Mouse (Mus musculus) gastrocnemius, postnatal 36 days (tissue): ENCODE measurements at regions not wholly inside any gene's neighbourhood (a gene's known extent, or its start where the extent isn't known, plus 50 kb on each side); places are given as distances from the start of the nearest gene placed in this dataset.

Experiments
- DNase-seq, 2 experiments: peaks; one replicate each; pipeline ENCODE4 v3.0.0; 2022
- intact Hi-C: fragments of 180-260 bp; cut with DNase I; formaldehyde crosslinking; loops from one replicate; pipeline ENCODE4 v1.15.1; 2025

GRCm38 (mm10) chr3:149042527-149042926 lies 52.2 kb upstream of the Adgrl2 start:
- DNase-seq = no peak
- intact Hi-C loops = no loop called here

- no peak for DNase-seq
- intact Hi-C loops = no loop called here
Measured at GRCm38 (mm10) chr3:149041188-149041587, 50.8 kb upstream of the Adgrl2 start.
